Mouse (Mus musculus): ENCODE data around the gene Adarb1. TPM values are rescaled to one million over a fixed set of nuclear protein-coding genes. Genes with fewer than 3 reads are reported as not detected.

The Adarb1 gene
- polyA plus RNA-seq, 1 experiment from 2014 or later: 19.8 TPM

DNA sequence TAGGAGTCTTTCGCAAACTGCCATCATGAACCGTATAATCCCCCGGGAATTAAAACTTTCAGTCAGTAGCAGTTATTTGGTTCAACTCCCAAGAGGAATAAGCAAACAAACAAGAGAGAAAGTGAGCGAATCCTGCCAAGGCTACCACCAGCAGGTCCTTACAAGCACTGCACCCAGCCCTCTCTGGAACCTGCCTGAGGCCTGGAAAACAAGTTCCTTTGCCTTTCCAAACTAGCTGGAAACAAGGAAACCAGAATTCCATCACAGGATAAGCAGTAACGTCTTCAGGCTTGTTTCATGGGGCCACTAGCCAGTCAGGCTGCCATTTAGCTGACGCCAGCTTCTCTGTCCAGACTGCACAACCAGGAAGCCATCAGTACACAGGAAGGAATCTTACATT, 37.4 kb downstream of the Adarb1 start:
- 85% methylated on average over 6 of the region's 6 CpGs for WGBS
- ATAC-seq (ENCODE audit: low FRiP score): no peak

GRCm38 (mm10) chr10:77379199-77379598, 38.9 kb downstream of the Adarb1 start:
- WGBS: over 99% methylated on average over 4 of the region's 4 CpGs
- H3K9ac ChIP-seq (replicated peaks): no peak overlapping the region
- H3K27me3 ChIP-seq (replicated peaks): no peaks in the 10 kb centered on the region
- H3K4me1 ChIP-seq: no peaks in the 10 kb centered on the region
- H3K27ac ChIP-seq (replicated peaks): no peak overlapping the region
- H3K9me3 ChIP-seq (replicated peaks): no peaks in the 10 kb centered on the region
- no peak overlapping the region for H3K4me2 ChIP-seq
- no peaks in the 10 kb centered on the region for H3K36me3 ChIP-seq
- no peak for ATAC-seq (ENCODE audit: low FRiP score)
- no peak overlapping the region for H3K4me3 ChIP-seq (replicated peaks)

More for the DNA sequence above, 37.4 kb downstream of the Adarb1 start:
- no peaks in the 10 kb centered on the region for H3K27me3 ChIP-seq (replicated peaks)
- H3K4me2 ChIP-seq: no peak overlapping the region
- no peaks in the 10 kb centered on the region for H3K9me3 ChIP-seq (replicated peaks)
- no peak overlapping the region for H3K27ac ChIP-seq (replicated peaks)
- no peaks in the 10 kb centered on the region for H3K4me1 ChIP-seq
- no peak overlapping the region for H3K9ac ChIP-seq (replicated peaks)
- H3K4me3 ChIP-seq (replicated peaks): no peak overlapping the region
- no peaks in the 10 kb centered on the region for H3K36me3 ChIP-seq

- Histone ChIP-seq H3K36me3 (no peaks in the 10 kb centered on the region), H3K9me3 (replicated peaks) (no peaks in the 10 kb centered on the region), H3K9ac (replicated peaks) (no peak overlapping the region), H3K27me3 (replicated peaks) (no peaks in the 10 kb centered on the region), H3K27ac (replicated peaks) (no peak overlapping the region), H3K4me2 (no peak overlapping the region), H3K4me1 (no peaks in the 10 kb centered on the region), H3K4me3 (replicated peaks) (no peak overlapping the region)
- ATAC-seq (ENCODE audit: low FRiP score): no peak
- 100% methylated on average over 1 of the region's 1 CpGs for WGBS
Measured at GRCm38 (mm10) chr10:77376056-77376455, 42.0 kb downstream of the Adarb1 start.

DNA sequence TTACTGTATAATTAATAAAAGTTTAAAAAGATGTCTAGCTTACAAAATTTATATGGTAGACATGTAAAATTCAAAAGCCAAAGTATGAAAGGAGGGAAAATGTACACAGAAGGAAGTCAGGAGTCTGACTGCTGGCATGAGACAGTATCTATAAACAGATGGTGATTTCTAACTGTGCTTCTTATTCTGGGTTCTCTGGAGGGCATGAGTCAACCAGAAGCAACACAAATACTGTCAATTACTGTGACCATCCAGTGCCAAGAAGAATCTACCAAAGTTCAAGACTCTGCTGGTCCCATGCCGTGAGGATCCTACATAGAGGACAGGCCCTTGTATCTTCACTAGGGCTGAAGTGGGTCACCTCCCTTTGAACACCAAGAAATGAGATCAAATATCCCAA, 43.1 kb downstream of the Adarb1 start:
- 81% methylated on average over 1 of the region's 1 CpGs for WGBS

DNA sequence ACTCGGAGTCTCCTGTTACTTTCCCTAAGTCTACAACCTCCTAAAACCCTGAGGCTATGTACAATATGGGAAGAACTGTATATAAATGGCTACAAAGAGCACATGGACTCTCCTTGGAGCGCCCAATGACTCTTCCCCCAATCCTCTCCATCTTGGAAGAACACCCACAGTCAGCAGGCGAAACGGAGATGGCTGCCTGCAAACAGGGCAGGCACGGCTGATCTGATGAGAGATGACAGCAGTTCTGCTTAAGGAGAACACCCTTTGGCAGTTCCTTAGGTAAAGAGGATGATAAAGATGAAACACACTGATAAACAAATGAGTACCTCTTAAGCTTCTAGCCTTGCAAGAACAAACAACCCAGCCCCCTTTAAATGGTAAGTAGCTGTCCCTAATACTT, 43.7 kb downstream of the Adarb1 start:
- Histone ChIP-seq H3K27me3 (replicated peaks) (no peaks in the 10 kb centered on the region), H3K27ac (replicated peaks) (no peak overlapping the region), H3K9ac (replicated peaks) (no peak overlapping the region), H3K4me2 (no peak overlapping the region), H3K9me3 (replicated peaks) (no peaks in the 10 kb centered on the region), H3K36me3 (no peaks in the 10 kb centered on the region), H3K4me1 (peaks cover 2% of the 10 kb centered on the region; the same call in 1 of the 2 replicates), H3K4me3 (replicated peaks) (no peak overlapping the region)
- no peak for ATAC-seq (ENCODE audit: low FRiP score)
- WGBS: 91% methylated on average over 5 of the region's 5 CpGs

More for the DNA sequence above, 43.1 kb downstream of the Adarb1 start:
- Histone ChIP-seq H3K4me1 (no peaks in the 10 kb centered on the region), H3K27me3 (replicated peaks) (no peaks in the 10 kb centered on the region), H3K4me3 (replicated peaks) (no peak overlapping the region), H3K4me2 (no peak overlapping the region), H3K9me3 (replicated peaks) (no peaks in the 10 kb centered on the region), H3K36me3 (no peaks in the 10 kb centered on the region), H3K9ac (replicated peaks) (no peak overlapping the region), H3K27ac (replicated peaks) (no peak overlapping the region)
- no peak for ATAC-seq (ENCODE audit: low FRiP score)

- WGBS: 89% methylated on average over 5 of the region's 5 CpGs
- Histone ChIP-seq H3K9me3 (replicated peaks) (no peaks in the 10 kb centered on the region), H3K27ac (replicated peaks) (no peak overlapping the region), H3K27me3 (replicated peaks) (no peaks in the 10 kb centered on the region), H3K4me1 (peaks cover 8% of the 10 kb centered on the region; the same call in 1 of the 2 replicates), H3K9ac (replicated peaks) (no peak overlapping the region), H3K4me3 (replicated peaks) (no peak overlapping the region), H3K4me2 (no peak overlapping the region), H3K36me3 (no peaks in the 10 kb centered on the region)
- ATAC-seq (ENCODE audit: low FRiP score): no peak
Measured at GRCm38 (mm10) chr10:77370129-77370528, 47.9 kb downstream of the Adarb1 start.

DNA sequence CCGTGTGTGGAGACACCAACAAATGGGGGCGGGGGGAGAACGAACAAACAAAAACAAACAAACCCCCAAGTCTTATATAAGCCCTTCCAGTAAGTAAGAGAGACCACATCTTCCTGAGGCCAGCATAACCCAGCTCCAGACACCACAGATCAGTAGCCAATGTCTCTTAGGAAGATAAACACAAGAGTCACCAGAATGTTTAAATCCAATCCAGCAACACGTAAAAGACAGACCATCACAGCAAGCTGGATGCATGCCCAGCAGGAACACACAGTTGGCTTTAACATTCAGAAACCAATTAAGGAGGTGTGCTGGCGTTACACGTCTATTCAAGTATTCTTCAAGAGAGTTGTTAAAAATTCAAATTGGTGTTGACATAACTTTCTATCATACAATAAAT, 50.1 kb downstream of the Adarb1 start:
- no peak for ATAC-seq (ENCODE audit: low FRiP score)
- 62% methylated on average over 6 of the region's 6 CpGs for WGBS
- H3K9me3 ChIP-seq (replicated peaks): no peaks in the 10 kb centered on the region
- no peak overlapping the region for H3K9ac ChIP-seq (replicated peaks)
- peaks cover 8% of the 10 kb centered on the region; the same call in 1 of the 2 replicates for H3K4me1 ChIP-seq
- H3K36me3 ChIP-seq: no peaks in the 10 kb centered on the region
- no peak overlapping the region for H3K4me3 ChIP-seq (replicated peaks)
- H3K4me2 ChIP-seq: no peak overlapping the region
- H3K27me3 ChIP-seq (replicated peaks): no peaks in the 10 kb centered on the region
- H3K27ac ChIP-seq (replicated peaks): no peak overlapping the region

GRCm38 (mm10) chr10:77366959-77367358, 51.1 kb downstream of the Adarb1 start:
- H3K9ac ChIP-seq (replicated peaks): no peak overlapping the region
- no peaks in the 10 kb centered on the region for H3K36me3 ChIP-seq
- no peaks in the 10 kb centered on the region for H3K27me3 ChIP-seq (replicated peaks)
- no peak overlapping the region for H3K4me2 ChIP-seq
- H3K9me3 ChIP-seq (replicated peaks): no peaks in the 10 kb centered on the region
- peaks cover 8% of the 10 kb centered on the region; the same call in 1 of the 2 replicates for H3K4me1 ChIP-seq
- WGBS: 95% methylated on average over 4 of the region's 4 CpGs
- H3K4me3 ChIP-seq (replicated peaks): no peak overlapping the region
- H3K27ac ChIP-seq (replicated peaks): no peak overlapping the region
- ATAC-seq (ENCODE audit: low FRiP score): no peak

DNA sequence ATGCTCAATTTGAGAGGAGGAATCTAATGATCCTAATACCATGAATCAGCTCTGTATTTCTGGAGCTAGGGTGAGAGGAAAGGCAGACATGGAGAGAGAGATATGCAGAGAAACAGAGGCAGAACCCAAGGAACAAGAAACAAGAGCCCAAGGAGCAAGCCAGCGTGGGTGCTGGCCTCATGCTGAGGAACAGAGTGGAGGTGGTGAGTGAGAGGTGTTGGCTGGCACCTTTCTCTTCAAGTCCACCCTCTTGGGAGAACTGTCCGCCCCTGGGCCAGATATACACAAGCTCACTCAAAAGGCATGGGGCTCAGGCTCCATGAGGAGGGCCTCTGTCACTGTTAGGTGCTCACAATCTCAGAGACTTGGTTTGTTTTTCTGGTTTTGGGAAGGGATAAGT, 52.9 kb downstream of the Adarb1 start:
- H3K27ac ChIP-seq (replicated peaks): no peak overlapping the region
- no peaks in the 10 kb centered on the region for H3K27me3 ChIP-seq (replicated peaks)
- ATAC-seq (ENCODE audit: low FRiP score): no peak
- no peak overlapping the region for H3K4me2 ChIP-seq
- no peak overlapping the region for H3K4me3 ChIP-seq (replicated peaks)
- no peak overlapping the region for H3K9ac ChIP-seq (replicated peaks)
- H3K9me3 ChIP-seq (replicated peaks): no peaks in the 10 kb centered on the region
- H3K36me3 ChIP-seq: no peaks in the 10 kb centered on the region
- peaks cover 8% of the 10 kb centered on the region; the same call in 1 of the 2 replicates for H3K4me1 ChIP-seq
- 93% methylated on average over 2 of the region's 2 CpGs for WGBS

DNA sequence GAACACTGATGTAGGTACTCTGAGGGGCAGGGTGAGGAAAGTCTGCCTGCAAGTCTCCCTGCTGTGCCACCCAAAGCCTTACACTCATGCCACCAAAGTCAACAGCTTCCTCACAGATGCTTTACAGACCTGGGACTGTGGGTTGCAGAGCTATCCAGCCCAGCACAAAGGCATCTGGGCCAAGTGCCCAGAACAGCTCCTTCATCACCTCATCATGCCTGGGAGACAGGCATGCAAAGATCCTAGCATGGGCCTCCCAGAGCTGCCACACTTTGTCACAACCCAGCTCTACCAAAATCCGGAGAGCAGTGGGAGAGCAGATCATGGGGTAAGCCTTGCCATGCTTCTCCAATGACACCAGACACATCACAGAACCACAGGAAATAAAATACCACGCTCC, 57.6 kb downstream of the Adarb1 start:
- H3K27ac ChIP-seq (replicated peaks): no peak overlapping the region
- H3K4me2 ChIP-seq: no peak overlapping the region
- H3K36me3 ChIP-seq: no peaks in the 10 kb centered on the region
- ATAC-seq (ENCODE audit: low FRiP score): no peak
- H3K9ac ChIP-seq (replicated peaks): no peak overlapping the region
- no peaks in the 10 kb centered on the region for H3K9me3 ChIP-seq (replicated peaks)
- 79% methylated on average over 2 of the region's 2 CpGs for WGBS
- H3K27me3 ChIP-seq (replicated peaks): no peaks in the 10 kb centered on the region
- no peak overlapping the region for H3K4me3 ChIP-seq (replicated peaks)
- no peaks in the 10 kb centered on the region for H3K4me1 ChIP-seq

- Histone ChIP-seq H3K4me3 (replicated peaks) (no peak overlapping the region), H3K27ac (replicated peaks) (no peak overlapping the region), H3K4me2 (no peak overlapping the region), H3K4me1 (no peaks in the 10 kb centered on the region), H3K36me3 (no peaks in the 10 kb centered on the region), H3K27me3 (replicated peaks) (no peaks in the 10 kb centered on the region), H3K9me3 (replicated peaks) (no peaks in the 10 kb centered on the region), H3K9ac (replicated peaks) (no peak overlapping the region)
- no peak for ATAC-seq (ENCODE audit: low FRiP score)
- 92% methylated on average over 6 of the region's 6 CpGs for WGBS
Measured at GRCm38 (mm10) chr10:77357957-77358356, 60.1 kb downstream of the Adarb1 start.

GRCm38 (mm10) chr10:77353031-77353745, 64.9 kb downstream of the Adarb1 start:
- no peak overlapping the region for H3K4me3 ChIP-seq (replicated peaks)
- 86% methylated on average over 6 of the region's 6 CpGs for WGBS
- no peaks in the 10 kb centered on the region for H3K27me3 ChIP-seq (replicated peaks)
- H3K4me2 ChIP-seq: no peak overlapping the region
- peaks cover 4% of the 10 kb centered on the region; the same call in 1 of the 2 replicates for H3K36me3 ChIP-seq
- no peaks in the 10 kb centered on the region for H3K4me1 ChIP-seq
- peak; percentile 86 for ATAC-seq (ENCODE audit: low FRiP score)
- H3K9ac ChIP-seq (replicated peaks): no peak overlapping the region
- H3K9me3 ChIP-seq (replicated peaks): no peaks in the 10 kb centered on the region
- no peak overlapping the region for H3K27ac ChIP-seq (replicated peaks)
